Mouse (Mus musculus): ENCODE measurements around the gene Glrx.

DNA sequence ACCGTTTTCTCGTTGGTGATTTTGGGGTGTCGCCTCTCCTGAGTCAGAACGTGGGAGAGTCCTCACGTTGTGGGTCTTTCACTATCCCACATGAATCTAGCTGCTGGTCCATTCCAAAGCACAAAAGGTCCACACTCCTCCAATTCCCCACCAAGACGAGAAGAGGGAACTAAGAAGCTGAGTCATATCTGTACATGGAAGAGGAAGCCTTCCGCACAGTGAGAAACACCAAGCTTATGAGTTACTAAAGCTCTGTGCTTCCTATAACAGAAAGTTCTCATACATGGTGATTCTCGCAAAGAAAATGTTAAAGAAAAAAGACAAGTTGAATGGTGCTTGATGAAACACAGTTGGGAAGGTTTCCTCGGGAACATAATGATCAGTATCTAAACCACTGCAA lies 16.5 kb upstream of the Glrx start:
- TF ChIP-seq CTCF (IDR thresholded peaks at IDR 0.05; ENCODE audit: borderline replicate concordance, insufficient read depth, low read depth, low read length): no peak
- TF ChIP-seq POLR2A (IDR thresholded peaks at IDR 0.05; ENCODE audit: borderline replicate concordance, insufficient read depth, low read length): no peak
